Mouse (Mus musculus): ENCODE results near the gene Mgrn1. TPM values are rescaled to one million over a fixed set of nuclear protein-coding genes. Genes with fewer than 3 reads are reported as not detected.

The Mgrn1 gene
- total and polyA plus RNA-seq, 3 experiments, result 8.4 to 25.0 TPM; not detected in 1

DNA sequence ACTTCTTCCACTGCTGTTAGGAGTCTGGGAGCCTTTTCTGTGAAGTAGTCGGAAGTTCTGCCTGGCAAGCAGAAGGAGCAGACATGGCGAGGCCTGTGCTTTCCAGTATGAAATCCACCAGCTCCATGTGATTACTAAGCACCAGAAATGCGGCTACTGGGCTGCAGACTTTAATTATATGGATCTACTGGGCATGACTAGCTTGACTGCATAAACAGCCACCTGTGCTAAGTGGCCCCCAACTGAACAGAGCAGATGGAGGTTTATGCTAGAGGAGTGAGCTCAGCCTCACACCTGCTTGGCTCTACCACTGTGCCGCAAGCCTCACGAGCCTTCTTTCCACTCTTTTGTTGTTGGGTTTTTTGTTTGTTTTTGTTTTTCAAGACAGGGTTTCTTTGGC is 88.5 kb downstream of the Mgrn1 start:
- Histone ChIP-seq H3K9ac (ENCODE audit: control insufficient read depth, low read depth, low read length, poor library complexity, severe bottlenecking) (no peak overlapping the region), H3K27ac (ENCODE audit: control insufficient read depth, low read depth, low read length) (no peak overlapping the region), H3K27me3 (ENCODE audit: control insufficient read depth in 1 of 2, insufficient read depth in 2 of 2, low read length in 2 of 2) (no peaks in the 10 kb centered on the region), H3K4me1 (ENCODE audit: control insufficient read depth in 1 of 2, insufficient read depth in 2 of 2, low read length in 2 of 2) (no peaks in the 10 kb centered on the region), H3K36me3 (ENCODE audit: control insufficient read depth in 1 of 2, insufficient read depth in 2 of 2, low read length in 2 of 2) (no peaks in the 10 kb centered on the region), H3K9me3 (replicated peaks; ENCODE audit: insufficient read depth, low read length) (no peaks in the 10 kb centered on the region), H3K79me2 (ENCODE audit: control insufficient read depth, insufficient read depth, low read length, poor library complexity) (no peaks in the 10 kb centered on the region), H3K4me3 (ENCODE audit: control insufficient read depth in 1 of 2, insufficient read depth in 1 of 2, low read depth in 2 of 2, low read length in 2 of 2) (no peak overlapping the region)
- TF ChIP-seq CTCF (IDR thresholded peaks at IDR 0.05 in 2 of 3, conservative IDR thresholded peaks at IDR 0.05 in 1 of 3; ENCODE audit: control insufficient read depth in 1 of 3, insufficient read depth in 1 of 3, low read depth in 2 of 3, low read length in 3 of 3, poor library complexity in 1 of 3, severe bottlenecking in 1 of 3), result no peak
- no peak for DNase-seq (ENCODE audit: low read depth, low spot score)

DNA sequence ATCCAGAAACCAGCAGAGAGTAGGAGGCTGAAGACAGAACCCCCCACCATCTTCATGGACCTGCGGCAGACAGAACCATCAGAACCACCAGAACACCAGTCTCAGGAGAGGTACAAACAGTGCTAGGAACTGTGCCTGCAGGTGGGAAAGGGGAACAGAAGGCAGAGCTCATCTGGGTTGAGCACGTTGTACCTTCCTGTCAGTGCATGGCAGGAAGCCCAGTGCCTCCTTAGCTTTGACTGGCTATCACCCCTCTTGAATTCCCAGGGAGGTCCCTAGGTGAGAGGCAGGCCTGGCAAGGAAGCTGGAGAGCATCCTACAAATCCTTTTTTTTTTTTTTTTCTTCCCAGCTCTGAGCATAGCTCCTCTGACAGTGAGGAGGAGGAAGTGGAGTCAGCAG is 90.1 kb downstream of the Mgrn1 start:
- H3K4me3 ChIP-seq (ENCODE audit: control insufficient read depth in 1 of 2, insufficient read depth in 1 of 2, low read depth in 2 of 2, low read length in 2 of 2), result no peak overlapping the region
- no peak overlapping the region for H3K9ac ChIP-seq (ENCODE audit: control insufficient read depth, low read depth, low read length, poor library complexity, severe bottlenecking)
- no peak for DNase-seq (ENCODE audit: low read depth, low spot score)
- no peak overlapping the region for H3K27ac ChIP-seq (ENCODE audit: control insufficient read depth, low read depth, low read length)
- H3K27me3 ChIP-seq (ENCODE audit: control insufficient read depth in 1 of 2, insufficient read depth in 2 of 2, low read length in 2 of 2), result no peaks in the 10 kb centered on the region
- no peaks in the 10 kb centered on the region for H3K36me3 ChIP-seq (ENCODE audit: control insufficient read depth in 1 of 2, insufficient read depth in 2 of 2, low read length in 2 of 2)
- H3K4me1 ChIP-seq (ENCODE audit: control insufficient read depth in 1 of 2, insufficient read depth in 2 of 2, low read length in 2 of 2), result no peaks in the 10 kb centered on the region
- no peak for TF ChIP-seq MEF2A (IDR thresholded peaks at IDR 0.05; ENCODE audit: extremely low read depth, insufficient replicate concordance, low read depth, low read length, poor library complexity, severe bottlenecking)
- no peak for TF ChIP-seq CTCF (IDR thresholded peaks at IDR 0.05 in 2 of 3, conservative IDR thresholded peaks at IDR 0.05 in 1 of 3; ENCODE audit: control insufficient read depth in 1 of 3, insufficient read depth in 1 of 3, low read depth in 2 of 3, low read length in 3 of 3, poor library complexity in 1 of 3, severe bottlenecking in 1 of 3)
- TF ChIP-seq MAZ (IDR thresholded peaks at IDR 0.05; ENCODE audit: low read depth, low read length), result no peak
- no peak for TF ChIP-seq MAX (IDR thresholded peaks at IDR 0.05; ENCODE audit: low read length)
- TF ChIP-seq USF1 (IDR thresholded peaks at IDR 0.05; ENCODE audit: low read depth, low read length), result no peak
- no peak for TF ChIP-seq MYB (IDR thresholded peaks at IDR 0.05; ENCODE audit: low read depth, low read length)
- TF ChIP-seq KAT2A (conservative IDR thresholded peaks at IDR 0.05; ENCODE audit: low read depth, low read length), result no peak
- no peak for TF ChIP-seq HCFC1 (IDR thresholded peaks at IDR 0.05; ENCODE audit: low read depth, low read length)
- TF ChIP-seq POLR2AphosphoS2 (IDR thresholded peaks at IDR 0.05; ENCODE audit: low read length), result no peak
- TF ChIP-seq SMC3 (IDR thresholded peaks at IDR 0.05; ENCODE audit: low read depth, low read length), result no peak
- TF ChIP-seq ZC3H11A (IDR thresholded peaks at IDR 0.05; ENCODE audit: low read depth, low read length), result no peak
- TF ChIP-seq TAL1 (IDR thresholded peaks at IDR 0.05; ENCODE audit: low read length), result no peak
- TF ChIP-seq ETS1 (IDR thresholded peaks at IDR 0.05; ENCODE audit: low read depth, low read length), result no peak
- no peak for TF ChIP-seq GATA1 (IDR thresholded peaks at IDR 0.05; ENCODE audit: low read depth, low read length)
- TF ChIP-seq CHD1 (IDR thresholded peaks at IDR 0.05; ENCODE audit: low read depth, low read length), result no peak
- no peak for TF ChIP-seq RCOR1 (IDR thresholded peaks at IDR 0.05; ENCODE audit: low read depth, low read length)
- H3K79me2 ChIP-seq (ENCODE audit: control insufficient read depth, insufficient read depth, low read length, poor library complexity), result no peaks in the 10 kb centered on the region
- no peaks in the 10 kb centered on the region for H3K9me3 ChIP-seq (replicated peaks; ENCODE audit: insufficient read depth, low read length)
